Mouse (Mus musculus): ENCODE results near the gene Bola1. TPM values are rescaled to one million over a fixed set of nuclear protein-coding genes. Genes with fewer than 3 reads are reported as not detected.

Gene Bola1
- total and polyA plus RNA-seq, 3 experiments: 115 to 124 TPM; not detected in 1

DNA sequence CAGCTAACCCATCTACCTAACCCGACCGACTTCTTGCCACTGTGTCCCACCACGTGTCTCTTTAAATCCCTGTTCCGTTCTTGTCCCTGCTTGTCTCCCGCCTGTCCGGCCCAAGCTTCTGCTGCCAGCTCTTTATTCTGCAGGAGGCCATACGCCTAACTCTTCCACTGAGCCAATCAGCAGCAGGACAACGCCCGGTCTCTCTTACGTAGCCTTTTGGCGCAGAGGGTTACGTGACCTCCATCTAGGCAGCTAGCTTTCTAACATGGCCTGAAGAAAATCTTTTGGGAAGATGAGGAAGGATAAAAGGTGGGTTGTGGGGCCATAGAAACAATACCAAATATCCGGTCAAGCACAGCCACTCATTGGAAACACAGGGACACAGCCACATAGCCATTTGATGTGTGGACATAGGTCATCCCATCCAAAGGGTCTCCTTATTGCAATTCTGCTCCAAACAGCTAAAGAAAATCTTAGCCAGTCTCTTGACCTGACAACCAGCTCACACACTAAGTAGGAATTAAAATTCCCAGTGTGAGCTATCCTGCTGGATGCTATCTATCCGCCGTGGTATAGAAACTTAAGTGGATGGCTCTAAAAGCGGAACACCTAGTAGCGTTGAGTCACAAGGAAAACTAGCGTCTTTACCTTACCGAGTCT is 42.8 kb upstream of the Bola1 start:
- H3K9ac ChIP-seq (ENCODE audit: control insufficient read depth, low read depth, low read length, poor library complexity, severe bottlenecking): peak overlapping the region; percentile 68
- no peak for TF ChIP-seq BHLHE40 (IDR thresholded peaks at IDR 0.05; ENCODE audit: borderline replicate concordance, low read depth, low read length)
- TF ChIP-seq CTCF (IDR thresholded peaks at IDR 0.05 in 2 of 3, conservative IDR thresholded peaks at IDR 0.05 in 1 of 3; ENCODE audit: control insufficient read depth in 1 of 3, insufficient read depth in 1 of 3, low read depth in 2 of 3, low read length in 3 of 3, poor library complexity in 1 of 3, severe bottlenecking in 1 of 3): 0 out of 6 replicates have a peak, but pooled peaks of 1 of the 3 experiments have one; percentile 8
- no peak for TF ChIP-seq NELFE (IDR thresholded peaks at IDR 0.05; ENCODE audit: low read depth, low read length)
- no peak for TF ChIP-seq RAD21 (IDR thresholded peaks at IDR 0.05; ENCODE audit: low read depth, low read length)
- no peak for TF ChIP-seq MYC (IDR thresholded peaks at IDR 0.05; ENCODE audit: low read depth, low read length)
- TF ChIP-seq JUND (IDR thresholded peaks at IDR 0.05; ENCODE audit: low read depth, low read length): no peak
- no peak for TF ChIP-seq UBTF (IDR thresholded peaks at IDR 0.05; ENCODE audit: borderline replicate concordance, insufficient read depth, low read depth, low read length)
- TF ChIP-seq MAZ (IDR thresholded peaks at IDR 0.05; ENCODE audit: low read depth, low read length): no peak
- H3K79me2 ChIP-seq (ENCODE audit: control insufficient read depth, insufficient read depth, low read length, poor library complexity): peaks cover 7% of the 10 kb centered on the region; the same call in 1 of the 2 replicates
- peaks cover under 1 to 46% of the 10 kb centered on the region in 2 experiments; a peak in 3 of 4 replicates for H3K4me1 ChIP-seq (ENCODE audit: control insufficient read depth in 1 of 2, insufficient read depth in 2 of 2, low read length in 2 of 2)
- peak overlapping the region; percentile 99 for H3K27ac ChIP-seq (ENCODE audit: control insufficient read depth, low read depth, low read length)
- no peaks in the 10 kb centered on the region for H3K9me3 ChIP-seq (replicated peaks; ENCODE audit: insufficient read depth, low read length)
- peak overlapping the region; percentile 12 to 37 for H3K4me3 ChIP-seq (ENCODE audit: control insufficient read depth in 1 of 2, insufficient read depth in 1 of 2, low read depth in 2 of 2, low read length in 2 of 2)
- peaks cover 0 to 49% of the 10 kb centered on the region in 2 experiments; a peak in 2 of 4 replicates for H3K36me3 ChIP-seq (ENCODE audit: control insufficient read depth in 1 of 2, insufficient read depth in 2 of 2, low read length in 2 of 2)
- peak; percentile 98 for DNase-seq (ENCODE audit: low read depth, low spot score)
- H3K27me3 ChIP-seq (ENCODE audit: control insufficient read depth in 1 of 2, insufficient read depth in 2 of 2, low read length in 2 of 2): no peaks in the 10 kb centered on the region

- Histone ChIP-seq H3K36me3 (ENCODE audit: control insufficient read depth in 1 of 2, insufficient read depth in 2 of 2, low read length in 2 of 2) (peaks cover 0 to 45% of the 10 kb centered on the region in 2 experiments; a peak in 2 of 4 replicates), H3K4me1 (ENCODE audit: control insufficient read depth in 1 of 2, insufficient read depth in 2 of 2, low read length in 2 of 2) (peaks cover 5 to 47% of the 10 kb centered on the region in 2 experiments), H3K27me3 (ENCODE audit: control insufficient read depth in 1 of 2, insufficient read depth in 2 of 2, low read length in 2 of 2) (no peaks in the 10 kb centered on the region), H3K79me2 (ENCODE audit: control insufficient read depth, insufficient read depth, low read length, poor library complexity) (peaks cover 7% of the 10 kb centered on the region; the same call in 1 of the 2 replicates), H3K9me3 (replicated peaks; ENCODE audit: insufficient read depth, low read length) (no peaks in the 10 kb centered on the region), H3K4me3 (ENCODE audit: control insufficient read depth in 1 of 2, insufficient read depth in 1 of 2, low read depth in 2 of 2, low read length in 2 of 2) (peak overlapping the region in 1 of 2 experiments; percentile 37; a peak in 2 of 4 replicates), H3K9ac (ENCODE audit: control insufficient read depth, low read depth, low read length, poor library complexity, severe bottlenecking) (peak overlapping the region; percentile 68), H3K27ac (ENCODE audit: control insufficient read depth, low read depth, low read length) (peak overlapping the region; percentile 99)
- no peak for DNase-seq (ENCODE audit: low read depth, low spot score)
- TF ChIP-seq MAX (IDR thresholded peaks at IDR 0.05; ENCODE audit: low read length): no peak
- no peak for TF ChIP-seq BHLHE40 (IDR thresholded peaks at IDR 0.05; ENCODE audit: borderline replicate concordance, low read depth, low read length)
- no peak for TF ChIP-seq HCFC1 (IDR thresholded peaks at IDR 0.05; ENCODE audit: low read depth, low read length)
- no peak for TF ChIP-seq GABPA (IDR thresholded peaks at IDR 0.05; ENCODE audit: low read depth, low read length)
- TF ChIP-seq USF1 (IDR thresholded peaks at IDR 0.05; ENCODE audit: low read depth, low read length): no peak
- no peak for TF ChIP-seq ZKSCAN1 (IDR thresholded peaks at IDR 0.05; ENCODE audit: low read depth, low read length)
- no peak for TF ChIP-seq ZC3H11A (IDR thresholded peaks at IDR 0.05; ENCODE audit: low read depth, low read length)
- TF ChIP-seq E2F4 (IDR thresholded peaks at IDR 0.05; ENCODE audit: borderline replicate concordance, low read depth, low read length): no peak
- no peak for TF ChIP-seq JUND (IDR thresholded peaks at IDR 0.05; ENCODE audit: low read depth, low read length)
- TF ChIP-seq SMC3 (IDR thresholded peaks at IDR 0.05; ENCODE audit: low read depth, low read length): no peak
- TF ChIP-seq MYB (IDR thresholded peaks at IDR 0.05; ENCODE audit: low read depth, low read length): no peak
- no peak for TF ChIP-seq CHD2 (IDR thresholded peaks at IDR 0.05; ENCODE audit: low read length)
- TF ChIP-seq NRF1 (IDR thresholded peaks at IDR 0.05; ENCODE audit: insufficient read depth, low read depth, low read length, poor library complexity, severe bottlenecking): no peak
- no peak for TF ChIP-seq POLR2A (IDR thresholded peaks at IDR 0.05; ENCODE audit: control insufficient read depth in 1 of 2, insufficient read depth in 1 of 2, low read depth in 1 of 2, low read length in 2 of 2, poor library complexity in 1 of 2)
- TF ChIP-seq ZNF384 (IDR thresholded peaks at IDR 0.05; ENCODE audit: low read depth, low read length): no peak
- no peak for TF ChIP-seq UBTF (IDR thresholded peaks at IDR 0.05; ENCODE audit: borderline replicate concordance, insufficient read depth, low read depth, low read length)
- no peak for TF ChIP-seq RAD21 (IDR thresholded peaks at IDR 0.05; ENCODE audit: low read depth, low read length)
Measured at GRCm38 (mm10) chr3:96261623-96262022, 42.1 kb upstream of the Bola1 start.
